Mouse (Mus musculus) heart, adult 2 months (tissue): Measurements from ENCODE around the gene Slc4a4.

Experiments
- CTCF ChIP-seq: fragments of 200-600 bp; IDR thresholded peaks from 2 replicates; pipeline ENCODE4 v1.8.1; 2022; ENCODE audit warnings: antibody characterized with exemption, mild to moderate bottlenecking, moderate library complexity
- EP300 ChIP-seq: fragments of 200-500 bp; IDR thresholded peaks from 2 replicates; pipeline ENCODE4 v1.6.1; 2011; ENCODE audit warnings: low read depth, low read length, control low read depth; ENCODE audit not compliant: insufficient read depth
- POLR2A ChIP-seq: fragments of 200-500 bp; IDR thresholded peaks from 2 replicates; pipeline ENCODE4 v1.6.1; 2011; ENCODE audit warnings: mild to moderate bottlenecking, low read depth, low read length, control low read depth; ENCODE audit not compliant: insufficient read depth

- no peak for TF ChIP-seq CTCF
- TF ChIP-seq EP300 = no peak
- TF ChIP-seq POLR2A = no peak
Observed at GRCm38 (mm10) chr5:88966507-88966906, 79.9 kb downstream of the Slc4a4 start.
